Mouse (Mus musculus) liver, embryonic 14.5 days (tissue): Measurements from ENCODE around the gene Desi1. TPM values are rescaled to one million over a fixed set of nuclear protein-coding genes. Genes with fewer than 3 reads are reported as not detected.
A peak's percentile ranks its signal among the peaks of the same experiment; 100 is the strongest.

ENCODE experiments used
- ATAC-seq: fragments of 200-750 bp; cut with Nextera tagmentation; 2 replicates; pipeline ENCODE4 v1.8.0; 2017; ENCODE audit warnings: moderate number of reproducible peaks, mild to moderate bottlenecking, moderate library complexity; ENCODE audit not compliant: insufficient read depth
- DNase-seq, 3 experiments: peaks; one replicate each; pipeline ENCODE4 v3.0.0-alpha.2; 2012 to 2013; ENCODE audit warnings: low read depth in 3 of 3, low spot score in 3 of 3
- H3K27ac ChIP-seq: fragments of 300-500 bp; sonication (generic); 2 replicates; pipeline ENCODE4 v1.5.1; 2014; ENCODE audit warnings: moderate library complexity, mild to moderate bottlenecking, control low read depth, inconsistent platforms
- H3K27me3 ChIP-seq: fragments of 300-500 bp; sonication (generic); 2 replicates; pipeline ENCODE4 v1.6.1; 2014; ENCODE audit warnings: mild to moderate bottlenecking, low read length, moderate library complexity; ENCODE audit not compliant: control insufficient read depth, insufficient read depth
- H3K36me3 ChIP-seq: fragments of 300-500 bp; sonication (generic); replicated peaks from 2 replicates; pipeline ENCODE4 v1.6.1; 2014; ENCODE audit warnings: low read depth; ENCODE audit not compliant: control insufficient read depth, insufficient read depth
- H3K4me1 ChIP-seq, 2 experiments: fragments of 200-500 bp in 1 of 2; fragments of 300-500 bp in 1 of 2; sonication (generic) in 1 of 2; replicated peaks; 2 replicates each; pipeline ENCODE4 v1.6.1; 2012 to 2014; ENCODE audit warnings: antibody characterized with exemption in 1 of 2, inconsistent platforms in 1 of 2, low read length in 1 of 2; ENCODE audit not compliant: control insufficient read depth in 2 of 2, insufficient read depth in 2 of 2
- H3K4me2 ChIP-seq: fragments of 300-500 bp; sonication (generic); 2 replicates; pipeline ENCODE4 v1.6.1; 2014; ENCODE audit warnings: low read depth, mild to moderate bottlenecking, control low read depth, moderate library complexity
- H3K4me3 ChIP-seq, 2 experiments: fragments of 200-500 bp in 1 of 2; fragments of 300-500 bp in 1 of 2; sonication (generic) in 1 of 2; 2 replicates each; pipeline ENCODE4 v1.5.1; 2012 to 2014; ENCODE audit warnings: low read depth in 2 of 2, low read length in 2 of 2, mild to moderate bottlenecking in 2 of 2, control low read depth in 1 of 2, inconsistent platforms in 1 of 2, moderate library complexity in 1 of 2; ENCODE audit not compliant: insufficient read depth in 1 of 2
- H3K9ac ChIP-seq: fragments of 300-500 bp; sonication (generic); replicated peaks from 2 replicates; pipeline ENCODE4 v1.6.1; 2014; ENCODE audit warnings: mild to moderate bottlenecking, control low read depth, moderate library complexity
- H3K9me3 ChIP-seq: fragments of 300-500 bp; sonication (generic); 2 replicates; pipeline ENCODE4 v1.6.1; 2016; ENCODE audit warnings: low read length, mixed read lengths; ENCODE audit not compliant: control insufficient read depth
- CTCF ChIP-seq: IDR thresholded peaks from 2 replicates; pipeline ENCODE4 v1.5.1; 2016; ENCODE audit warnings: antibody characterized with exemption, low read depth, control low read depth
- EP300 ChIP-seq: IDR thresholded peaks from 2 replicates; pipeline ENCODE4 v1.6.1; 2016; ENCODE audit warnings: antibody characterized with exemption, low read depth
- WGBS: fragments of 180-500 bp; shearing (Covaris S2); extraction: QIAGEN DNeasy Blood & Tissue Kit; methylation state at CpG from one replicate; pipeline ENCODE4 v1.1.7; 2014; ENCODE audit not compliant: insufficient replicate concordance; 5-methylcytosine and 5-hydroxymethylcytosine counted together
- polyA plus RNA-seq, 2 experiments: library from polyadenylated mRNA; depleted of rRNA in 1 of 2; stranded (reverse) in 1 of 2; unstranded in 1 of 2; fragments of >200 nt; fragmentation: Nextera tagmentation in 1 of 2; extraction: Ambion mirVana in 1 of 2; gene quantifications; 2 replicates each; pipeline versions ENCODE4 v1.2.1 to v1.2.3; 2012 to 2014

Desi1 gene
- polyA plus RNA-seq, 2 experiments = 8.6 to 9.3 TPM

- 65% methylated on average over 12 of the region's 12 CpGs for WGBS
- no peak overlapping the region for H3K4me2 ChIP-seq
- no peaks in the 10 kb centered on the region for H3K9me3 ChIP-seq
- no peak overlapping the region for H3K4me3 ChIP-seq
- H3K9ac ChIP-seq = no peak overlapping the region
- TF ChIP-seq EP300 = no peak
- peak; percentile 44 for TF ChIP-seq CTCF
- H3K4me1 ChIP-seq = no peaks in the 10 kb centered on the region
- peaks cover 50% of the 10 kb centered on the region for H3K36me3 ChIP-seq
- no peaks in the 10 kb centered on the region for H3K27me3 ChIP-seq
- DNase-seq = peak in 1 of 3 experiments; percentile 27
- H3K27ac ChIP-seq = no peak overlapping the region
- no peak for ATAC-seq
These were observed 2.4 kb upstream of the Desi1 start for GRCm38 (mm10) chr15:82035904-82036689.

- H3K9ac ChIP-seq = no peak overlapping the region
These were observed 1.3 kb downstream of the Desi1 start for GRCm38 (mm10) chr15:82032386-82032785.

GRCm38 (mm10) chr15:82027726-82028125, 5.9 kb downstream of the Desi1 start:
- TF ChIP-seq EP300 (no peak), CTCF (no peak)
- H3K27ac ChIP-seq = no peak overlapping the region
- no peak overlapping the region for H3K9ac ChIP-seq
- H3K36me3 ChIP-seq = peaks cover 68% of the 10 kb centered on the region
- no peak overlapping the region for H3K4me2 ChIP-seq
- no peaks in the 10 kb centered on the region for H3K4me1 ChIP-seq
- ATAC-seq (no peak), DNase-seq (no peak)
- no peaks in the 10 kb centered on the region for H3K9me3 ChIP-seq
- 72% methylated on average over 7 of the region's 7 CpGs for WGBS
- H3K4me3 ChIP-seq = no peak overlapping the region
- no peaks in the 10 kb centered on the region for H3K27me3 ChIP-seq

More at GRCm38 (mm10) chr15:82032386-82032785, 1.3 kb downstream of the Desi1 start:
- no peaks in the 10 kb centered on the region for H3K4me1 ChIP-seq
- H3K27me3 ChIP-seq = no peaks in the 10 kb centered on the region
- no peaks in the 10 kb centered on the region for H3K9me3 ChIP-seq
- 77% methylated on average over 7 of the region's 7 CpGs for WGBS
- H3K4me3 ChIP-seq = no peak overlapping the region
- ATAC-seq (no peak), DNase-seq (no peak)
- peaks cover 45% of the 10 kb centered on the region for H3K36me3 ChIP-seq
- no peak overlapping the region for H3K4me2 ChIP-seq
- H3K27ac ChIP-seq = no peak overlapping the region
- TF ChIP-seq EP300 (no peak), CTCF (no peak)

GRCm38 (mm10) chr15:82027276-82027675, 6.4 kb downstream of the Desi1 start:
- no peak overlapping the region for H3K9ac ChIP-seq
- WGBS = 80% methylated on average over 7 of the region's 7 CpGs
- no peak for DNase-seq
- no peak overlapping the region for H3K4me3 ChIP-seq
- no peak for TF ChIP-seq CTCF
- TF ChIP-seq EP300 = no peak
- no peaks in the 10 kb centered on the region for H3K4me1 ChIP-seq
- peaks cover 64% of the 10 kb centered on the region for H3K36me3 ChIP-seq
- no peaks in the 10 kb centered on the region for H3K9me3 ChIP-seq
- no peak for ATAC-seq
- H3K4me2 ChIP-seq = no peak overlapping the region
- no peaks in the 10 kb centered on the region for H3K27me3 ChIP-seq
- H3K27ac ChIP-seq = no peak overlapping the region

GRCm38 (mm10) chr15:82023965-82024635, 9.6 kb downstream of the Desi1 start:
- TF ChIP-seq CTCF (no peak), EP300 (no peak)
- WGBS = 83% methylated on average over 6 of the region's 6 CpGs
- no peak overlapping the region for H3K4me3 ChIP-seq

More at GRCm38 (mm10) chr15:82023965-82024635, 9.6 kb downstream of the Desi1 start:
- H3K36me3 ChIP-seq = peaks cover 45% of the 10 kb centered on the region
- no peak for DNase-seq
- no peak for ATAC-seq
- H3K9ac ChIP-seq = no peak overlapping the region
- no peak overlapping the region for H3K27ac ChIP-seq
- no peak overlapping the region for H3K4me2 ChIP-seq
- H3K4me1 ChIP-seq = peaks cover 0 to 1% of the 10 kb centered on the region in 2 experiments; a peak in 2 of 4 replicates
- no peaks in the 10 kb centered on the region for H3K27me3 ChIP-seq
- H3K9me3 ChIP-seq = no peaks in the 10 kb centered on the region
